Mouse (Mus musculus) forelimb bud, embryonic 11.5 days (tissue): ENCODE data around the gene Olfr1000.
"Not testable (repeated sequence)": the region's sequence is repeated elsewhere in the genome, so short reads cannot be mapped to it uniquely, and the experiment has no call there.

ENCODE experiments used
- DNase-seq: peaks from one replicate; pipeline ENCODE4 v3.0.0-alpha.2; 2012; ENCODE audit warnings: low read depth, low spot score

Gene Olfr1000

GRCm38 (mm10) chr2:85611803-85612202 lies at the start of gene Olfr1000:
TSS of gene Olfr1000 (minus strand) at chr2:85611903.
- no peak for DNase-seq

DNA sequence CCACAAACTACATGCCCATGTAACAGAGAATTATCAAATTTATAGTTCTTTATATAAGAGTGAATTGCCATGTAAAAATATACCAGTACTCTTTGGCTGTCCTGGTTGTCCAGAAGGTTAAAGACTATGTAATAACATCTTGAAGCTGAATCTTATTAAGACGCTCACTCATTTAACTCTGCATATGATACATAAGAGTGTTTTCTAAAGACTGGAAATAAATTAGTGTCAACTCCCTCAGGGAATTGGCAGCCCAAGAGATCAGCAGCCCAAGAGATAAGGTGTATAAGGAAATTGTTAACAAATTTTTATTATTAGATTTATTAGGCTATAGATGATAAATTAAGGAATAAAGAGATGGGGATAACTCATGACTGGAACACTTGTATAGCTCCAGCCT lies 38.9 kb upstream of the Olfr1000 start, which contains the start of gene Olfr1002:
TSS of gene Olfr1002 (minus strand) at position 101 of the 400 bp plus-strand sequence.
- DNase-seq, result no peak

DNA sequence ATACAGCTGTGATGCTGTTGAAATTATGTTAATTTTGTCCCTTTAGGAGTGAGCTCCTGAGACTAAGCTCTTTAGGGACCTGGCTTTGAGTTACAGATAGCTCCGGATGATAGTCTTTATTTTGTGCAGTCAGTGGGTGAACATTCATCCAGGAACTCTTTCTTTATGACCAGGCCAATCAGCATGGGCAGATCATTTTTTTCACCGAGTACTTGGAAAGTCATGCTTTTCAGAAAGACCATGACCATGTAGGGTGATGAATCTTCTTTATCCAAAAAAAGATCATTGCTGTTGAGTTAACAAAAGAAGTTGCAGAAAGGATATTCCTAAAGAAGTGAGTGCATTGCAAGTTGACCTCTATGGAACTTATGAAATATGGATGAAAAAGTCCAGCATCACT lies 23.1 kb downstream of the Olfr1000 start, which contains the start of gene Olfr998:
TSS of gene Olfr998 (plus strand) at position 301 of the 400 bp plus-strand sequence.
- not testable (repeated sequence) for DNase-seq

DNA sequence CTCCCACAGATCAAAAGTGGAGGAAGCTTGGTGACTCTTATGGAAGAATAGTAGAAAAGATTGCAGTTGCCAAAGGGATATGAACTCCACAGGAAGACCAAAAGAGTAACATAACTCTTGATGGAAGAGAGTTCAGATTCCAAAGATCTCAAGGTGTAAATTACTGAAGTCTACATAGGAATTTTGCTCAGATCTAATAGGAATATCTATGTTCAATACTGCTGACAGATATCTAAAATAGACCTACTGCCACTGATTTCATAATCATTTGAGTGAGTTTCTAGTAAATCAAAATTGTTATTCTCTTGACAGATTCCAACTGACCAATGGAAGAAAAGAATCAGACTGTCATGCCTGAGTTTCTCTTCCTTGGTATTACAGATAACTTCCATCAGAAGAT lies 32.8 kb downstream of the Olfr1000 start, which contains the start of gene Olfr996:
TSS of gene Olfr996 (plus strand) at position 301 of the 400 bp plus-strand sequence.
- no peak for DNase-seq

- DNase-seq, result peak; percentile 50
Observed at GRCm38 (mm10) chr2:85561187-85561586, 50.5 kb downstream of the Olfr1000 start.

GRCm38 (mm10) chr2:85560226-85560625 lies 51.5 kb downstream of the Olfr1000 start:
- no peak for DNase-seq
